Mouse (Mus musculus): ENCODE measurements around the gene Selenon. TPM values are rescaled to one million over a fixed set of nuclear protein-coding genes. Genes with fewer than 3 reads are reported as not detected.

The Selenon gene
- polyA plus RNA-seq, 1 experiment from 2014 or later = 25.1 TPM

- no peak overlapping the region for H3K27ac ChIP-seq
- H3K4me2 ChIP-seq (replicated peaks) = no peak overlapping the region
- peaks cover 6% of the 10 kb centered on the region; the same call in 1 of the 2 replicates for H3K4me1 ChIP-seq (replicated peaks)
- no peak overlapping the region for H3K9ac ChIP-seq
- ATAC-seq = no peak
- H3K36me3 ChIP-seq = no peaks in the 10 kb centered on the region
- no peaks in the 10 kb centered on the region for H3K9me3 ChIP-seq
- 18% methylated on average over 16 of the region's 16 CpGs for WGBS
- H3K4me3 ChIP-seq (replicated peaks) = no peak overlapping the region
- H3K27me3 ChIP-seq (replicated peaks) = no peaks in the 10 kb centered on the region
These were observed 5.8 kb upstream of the Selenon start for GRCm38 (mm10) chr4:134557626-134558249.

- ATAC-seq = no peak
- H3K4me1 ChIP-seq (replicated peaks) = peaks cover 14% of the 10 kb centered on the region; the same call in 1 of the 2 replicates
- H3K9me3 ChIP-seq = no peaks in the 10 kb centered on the region
- no peaks in the 10 kb centered on the region for H3K36me3 ChIP-seq
- 73% methylated on average over 8 of the region's 8 CpGs for WGBS
- no peaks in the 10 kb centered on the region for H3K27me3 ChIP-seq (replicated peaks)
- H3K4me2 ChIP-seq (replicated peaks) = no peak overlapping the region
- H3K4me3 ChIP-seq (replicated peaks) = no peak overlapping the region
- H3K9ac ChIP-seq = no peak overlapping the region
- no peak overlapping the region for H3K27ac ChIP-seq
These were observed 4.1 kb upstream of the Selenon start for GRCm38 (mm10) chr4:134555956-134556580.

GRCm38 (mm10) chr4:134553631-134554030, 1.7 kb upstream of the Selenon start:
- 82% methylated on average over 1 of the region's 1 CpGs for WGBS
- Histone ChIP-seq H3K9me3 (no peaks in the 10 kb centered on the region), H3K4me3 (replicated peaks) (no peak overlapping the region), H3K9ac (no peak overlapping the region), H3K27me3 (replicated peaks) (no peaks in the 10 kb centered on the region), H3K4me2 (replicated peaks) (no peak overlapping the region), H3K27ac (no peak overlapping the region), H3K4me1 (replicated peaks) (peaks cover 16% of the 10 kb centered on the region; the same call in 1 of the 2 replicates), H3K36me3 (peaks cover 13% of the 10 kb centered on the region)
- ATAC-seq = no peak

- peaks cover 16% of the 10 kb centered on the region for H3K36me3 ChIP-seq
- ATAC-seq = no peak
These were observed 2.1 kb downstream of the Selenon start for GRCm38 (mm10) chr4:134549899-134550298.

GRCm38 (mm10) chr4:134548169-134548938, 3.6 kb downstream of the Selenon start:
- no peaks in the 10 kb centered on the region for H3K9me3 ChIP-seq
- no peaks in the 10 kb centered on the region for H3K27me3 ChIP-seq (replicated peaks)
- ATAC-seq = no peak
- H3K4me3 ChIP-seq (replicated peaks) = no peak overlapping the region
- peaks cover 19% of the 10 kb centered on the region for H3K4me1 ChIP-seq (replicated peaks)
- no peak overlapping the region for H3K4me2 ChIP-seq (replicated peaks)
- 67% methylated on average over 18 of the region's 18 CpGs for WGBS
- H3K9ac ChIP-seq = no peak overlapping the region
- peaks cover 16% of the 10 kb centered on the region for H3K36me3 ChIP-seq
- H3K27ac ChIP-seq = no peak overlapping the region

More at GRCm38 (mm10) chr4:134549899-134550298, 2.1 kb downstream of the Selenon start:
- H3K4me2 ChIP-seq (replicated peaks) = no peak overlapping the region
- no peak overlapping the region for H3K4me3 ChIP-seq (replicated peaks)
- H3K9ac ChIP-seq = no peak overlapping the region
- no peak overlapping the region for H3K27ac ChIP-seq
- 97% methylated on average over 8 of the region's 8 CpGs for WGBS
- H3K9me3 ChIP-seq = no peaks in the 10 kb centered on the region
- H3K4me1 ChIP-seq (replicated peaks) = peaks cover 19% of the 10 kb centered on the region
- no peaks in the 10 kb centered on the region for H3K27me3 ChIP-seq (replicated peaks)

GRCm38 (mm10) chr4:134546814-134547705, 4.9 kb downstream of the Selenon start:
- Histone ChIP-seq H3K27ac (0 out of 2 replicates have a peak overlapping the region, but pooled peaks have one; percentile 3), H3K27me3 (replicated peaks) (no peaks in the 10 kb centered on the region), H3K4me3 (replicated peaks) (no peak overlapping the region), H3K36me3 (peaks cover 18% of the 10 kb centered on the region), H3K9ac (no peak overlapping the region), H3K4me1 (replicated peaks) (peaks cover 16% of the 10 kb centered on the region), H3K4me2 (replicated peaks) (0 out of 2 replicates have a peak overlapping the region, but pooled peaks have one; percentile 1), H3K9me3 (no peaks in the 10 kb centered on the region)
- WGBS = 55% methylated on average over 9 of the region's 9 CpGs
- no peak for ATAC-seq

- Histone ChIP-seq H3K4me1 (replicated peaks) (peaks cover 10% of the 10 kb centered on the region), H3K9ac (no peak overlapping the region), H3K9me3 (no peaks in the 10 kb centered on the region), H3K4me3 (replicated peaks) (no peak overlapping the region), H3K27me3 (replicated peaks) (no peaks in the 10 kb centered on the region), H3K27ac (no peak overlapping the region), H3K4me2 (replicated peaks) (no peak overlapping the region), H3K36me3 (peaks cover 16% of the 10 kb centered on the region)
- peak; percentile 73 for ATAC-seq
- WGBS = 4% methylated on average over 5 of the region's 5 CpGs
These were observed 8.7 kb downstream of the Selenon start for GRCm38 (mm10) chr4:134543261-134543660.

GRCm38 (mm10) chr4:134542726-134543125, 9.2 kb downstream of the Selenon start:
- H3K27me3 ChIP-seq (replicated peaks) = no peaks in the 10 kb centered on the region

GRCm38 (mm10) chr4:134538997-134539580, 12.9 kb downstream of the Selenon start:
- H3K4me2 ChIP-seq (replicated peaks) = no peak overlapping the region
- WGBS = 83% methylated on average over 10 of the region's 10 CpGs
- H3K4me1 ChIP-seq (replicated peaks) = peaks cover 6% of the 10 kb centered on the region
- H3K27ac ChIP-seq = no peak overlapping the region
- H3K27me3 ChIP-seq (replicated peaks) = no peaks in the 10 kb centered on the region
- ATAC-seq = no peak
- H3K9ac ChIP-seq = no peak overlapping the region
- no peaks in the 10 kb centered on the region for H3K9me3 ChIP-seq
- no peak overlapping the region for H3K4me3 ChIP-seq (replicated peaks)
- peaks cover 13% of the 10 kb centered on the region for H3K36me3 ChIP-seq

More at GRCm38 (mm10) chr4:134542726-134543125, 9.2 kb downstream of the Selenon start:
- WGBS = 91% methylated on average over 9 of the region's 9 CpGs
- H3K27ac ChIP-seq = no peak overlapping the region
- H3K4me2 ChIP-seq (replicated peaks) = no peak overlapping the region
- H3K4me1 ChIP-seq (replicated peaks) = peaks cover 7% of the 10 kb centered on the region
- H3K9ac ChIP-seq = no peak overlapping the region
- H3K36me3 ChIP-seq = peaks cover 16% of the 10 kb centered on the region
- no peak overlapping the region for H3K4me3 ChIP-seq (replicated peaks)
- peak; percentile 4; the same call in 1 of the 2 replicates for ATAC-seq
- no peaks in the 10 kb centered on the region for H3K9me3 ChIP-seq

- no peaks in the 10 kb centered on the region for H3K27me3 ChIP-seq (replicated peaks)
- H3K9me3 ChIP-seq = no peaks in the 10 kb centered on the region
- peak; percentile 14; the same call in 1 of the 2 replicates for ATAC-seq
- H3K4me2 ChIP-seq (replicated peaks) = peak overlapping the region; percentile 79
- peaks cover 13% of the 10 kb centered on the region for H3K4me1 ChIP-seq (replicated peaks)
- peak overlapping the region; percentile 98 for H3K4me3 ChIP-seq (replicated peaks)
- H3K9ac ChIP-seq = peak overlapping the region; percentile 49
- H3K36me3 ChIP-seq = peaks cover 4% of the 10 kb centered on the region; the same call in 1 of the 2 replicates
- H3K27ac ChIP-seq = peak overlapping the region; percentile 75
- 7% methylated on average over 8 of the region's 8 CpGs for WGBS
These were observed 16.2 kb downstream of the Selenon start for GRCm38 (mm10) chr4:134535787-134536151.
